Mouse (Mus musculus) left cerebral cortex, postnatal 4 days (tissue): ENCODE results near the gene Ippk. TPM values are rescaled to one million over a fixed set of nuclear protein-coding genes. Genes with fewer than 3 reads are reported as not detected.

Experiments
- DNase-seq: peaks from one replicate; pipeline ENCODE4 v3.0.0-alpha.2; 2022
- intact Hi-C: fragments of 180-260 bp; cut with DNase I; formaldehyde crosslinking; loops from one replicate; pipeline ENCODE4 v1.15.1; 2025
- total RNA-seq, 2 experiments: library from RNA; stranded (reverse); gene quantifications; 2 replicates each; pipeline ENCODE4 v1.2.3; 2021

Ippk gene
- total RNA-seq, 2 experiments from 2014 or later = 12.7 to 12.8 TPM

DNA sequence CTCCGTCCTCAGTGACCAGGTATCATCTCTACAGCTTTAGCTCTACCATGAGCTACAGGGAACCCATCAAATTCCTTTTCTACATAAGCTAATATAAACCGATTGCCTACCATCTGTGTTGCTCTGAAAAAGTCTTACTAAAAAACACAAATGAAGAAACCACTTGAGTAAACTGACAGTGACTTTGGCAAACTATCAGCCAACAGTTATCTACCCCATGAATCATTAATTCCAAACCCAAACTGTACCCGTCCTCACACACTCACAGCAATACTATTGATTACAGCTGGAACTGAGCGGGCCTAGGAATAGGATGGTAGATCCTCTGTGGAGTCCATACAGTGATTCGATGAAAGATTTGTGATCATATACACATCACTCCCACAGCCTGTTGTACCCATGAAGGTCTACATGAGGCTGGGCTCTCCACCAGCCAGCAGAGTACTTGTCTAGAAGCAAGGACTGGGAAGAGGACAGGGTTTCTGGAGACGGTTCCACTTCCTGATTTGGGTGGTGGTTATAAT is 57.9 kb downstream of the Ippk start:
- intact Hi-C loops = no loop called here
- DNase-seq = no peak

- intact Hi-C loops = no loop called here
- DNase-seq = no peak
Observed at GRCm38 (mm10) chr13:49479399-49479798, 58.4 kb downstream of the Ippk start.

DNA sequence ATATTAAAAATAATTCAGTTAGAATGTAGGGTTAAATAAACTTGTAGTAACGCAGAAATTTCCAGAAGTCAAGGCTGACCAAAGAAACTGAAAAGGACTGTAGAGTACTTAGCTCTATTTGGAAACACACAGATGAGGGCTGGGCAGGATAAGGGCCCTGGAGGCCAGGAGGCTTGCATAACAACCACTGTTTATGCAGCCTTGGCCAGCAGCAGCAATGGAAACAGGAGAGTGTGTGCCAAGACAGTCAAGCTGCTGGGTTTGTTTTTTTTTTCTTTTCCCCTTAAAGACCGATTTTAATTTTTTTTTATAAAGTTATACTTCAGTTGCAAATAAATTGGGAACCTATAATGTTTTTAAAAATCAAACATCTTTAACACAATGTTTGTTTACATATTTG is 59.0 kb downstream of the Ippk start:
- peak; percentile 64 for DNase-seq
- intact Hi-C loops = no loop called here

GRCm38 (mm10) chr13:49480551-49480950 is 59.5 kb downstream of the Ippk start:
- peak; percentile 32 for DNase-seq
- intact Hi-C loops = no loop called here

DNA sequence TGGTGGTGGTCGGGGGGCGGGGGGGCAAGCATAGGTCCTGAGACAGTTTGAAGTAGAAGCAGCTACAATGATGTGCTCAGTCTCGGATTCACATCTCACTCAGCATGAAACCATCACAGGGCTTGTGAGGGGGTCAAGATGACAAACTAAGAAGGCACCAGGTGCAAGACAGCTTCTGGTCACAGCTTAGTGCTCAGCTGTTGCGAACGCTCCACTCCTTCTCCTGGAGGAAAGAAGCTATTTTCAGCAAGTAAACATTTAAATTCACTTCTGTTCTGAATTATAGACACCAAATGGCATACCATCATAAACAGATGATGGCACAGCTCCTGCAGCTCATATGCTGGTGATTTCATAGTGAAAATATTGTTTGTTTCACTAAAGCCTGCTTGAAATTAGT is 64.3 kb downstream of the Ippk start:
- intact Hi-C loops = no loop called here
- no peak for DNase-seq

- no peak for DNase-seq
- intact Hi-C loops = no loop called here
Observed at GRCm38 (mm10) chr13:49492376-49493368, 71.6 kb downstream of the Ippk start, which contains the start of gene Tes3-ps. Gene Tes3-ps (plus strand): TSS chr13:49493318.

DNA sequence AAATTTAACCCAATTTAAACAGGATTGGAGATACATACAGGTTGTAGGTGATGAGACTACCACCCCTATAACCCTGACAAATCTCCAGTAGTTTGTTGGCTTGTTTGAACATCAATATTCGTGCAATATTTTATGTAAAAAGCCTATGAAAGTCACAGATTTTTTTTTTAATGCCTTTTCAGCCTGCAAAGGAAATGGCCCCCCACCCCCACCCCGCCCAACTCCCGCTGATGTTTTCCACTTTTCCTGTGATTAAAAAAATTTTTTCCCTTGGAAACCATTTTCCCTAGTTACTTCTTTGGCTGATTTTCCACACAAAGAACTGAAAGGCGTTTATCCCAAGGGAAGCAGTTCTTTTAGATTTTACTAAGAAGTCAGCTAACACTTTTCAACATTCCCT is 83.5 kb downstream of the Ippk start, which contains the start of gene Ecm2:
Ecm2 (plus strand) TSS at position 301 of the 400 bp plus-strand sequence.
- intact Hi-C loops = no loop called here
- no peak for DNase-seq

GRCm38 (mm10) chr13:49505776-49506175 is 84.7 kb downstream of the Ippk start:
- intact Hi-C loops = no loop called here
- no peak for DNase-seq

GRCm38 (mm10) chr13:49507176-49507575 is 86.1 kb downstream of the Ippk start:
- no peak for DNase-seq

More at GRCm38 (mm10) chr13:49507176-49507575, 86.1 kb downstream of the Ippk start:
- intact Hi-C loops = no loop called here

Other genes starting within 250 kb of the Ippk start
- gene Ninj1, start 233.8 kb upstream of the Ippk start, total RNA-seq = 10 to 100 TPM; 17.2 to 17.4 TPM
- gene Card19, start 205.2 kb upstream of the Ippk start, total RNA-seq = 10 to 100 TPM in 1 of 2 experiments, 1 to 10 TPM in 1; 7.6 to 12.6 TPM
- gene Susd3, start 172.5 kb upstream of the Ippk start, total RNA-seq = under 1 TPM; 0.54 to 0.58 TPM
- gene Fgd3, start 100.9 kb upstream of the Ippk start, total RNA-seq = 10 to 100 TPM; 19.8 to 27.2 TPM
- gene Bicd2, start 79.7 kb upstream of the Ippk start, total RNA-seq = 10 to 100 TPM; 56.6 to 57.2 TPM
- gene Tes3-ps, start 72.1 kb downstream of the Ippk start, total RNA-seq = 1 to 10 TPM; 2.4 to 2.8 TPM
- 1 to 10 TPM; 1.7 to 1.9 TPM for gene Ecm2, start 83.6 kb downstream of the Ippk start, total RNA-seq
- gene Aspn, start 123.2 kb downstream of the Ippk start, total RNA-seq = 1 to 10 TPM in 1 of 2 experiments, under 1 TPM in 1; 0.89 to 1.1 TPM
- gene Omd, start 161.2 kb downstream of the Ippk start, total RNA-seq = 1 to 10 TPM; 1.2 to 1.4 TPM
- gene Ogn, start 186.8 kb downstream of the Ippk start, total RNA-seq = 10 to 100 TPM; 11.3 to 11.4 TPM
- 1 to 10 TPM; 2.5 to 3.0 TPM for gene Cenpp, start 231.5 kb downstream of the Ippk start, total RNA-seq
- 10 to 100 TPM; 29.2 to 29.3 TPM for gene Nol8, start 231.8 kb downstream of the Ippk start, total RNA-seq